Mouse (Mus musculus) thymus, postnatal 36 days (tissue): Measurements from ENCODE around the gene Agap1.
A peak's percentile ranks its signal among the peaks of the same experiment; 100 is the strongest.

ENCODE experiments used
- DNase-seq, 2 experiments: peaks; one replicate each; pipeline ENCODE4 v3.0.0; 2022; ENCODE audit warnings: mixed read lengths in 2 of 2

Gene Agap1

DNA sequence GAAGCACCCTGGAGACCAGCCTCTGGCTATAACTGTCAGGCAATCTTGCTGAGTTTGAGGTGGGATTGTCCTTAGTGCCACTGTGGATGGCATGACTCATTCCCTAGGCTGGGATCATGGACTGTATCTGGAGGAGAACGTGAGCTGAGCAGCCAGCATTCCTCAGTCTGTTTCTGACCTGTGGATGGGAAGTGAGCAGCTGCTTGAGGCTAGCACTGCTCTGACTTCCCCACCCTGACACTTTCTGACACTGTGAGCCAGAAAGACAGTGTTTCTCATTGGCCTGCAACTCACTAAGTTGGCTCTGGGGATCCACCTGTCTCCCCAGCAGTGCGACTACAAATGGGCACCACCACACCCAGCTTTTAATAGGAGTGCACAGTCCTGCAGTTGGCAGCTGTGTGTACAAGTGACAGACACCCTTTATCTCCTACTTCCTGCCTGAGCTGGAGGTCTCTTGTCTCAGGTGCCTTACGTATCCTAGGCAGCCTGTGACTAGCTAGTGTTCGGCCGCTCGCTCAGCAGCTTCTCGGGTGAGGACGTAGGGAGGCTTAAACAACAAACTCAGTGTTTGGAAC is 55.2 kb downstream of the Agap1 start:
- DNase-seq, result no peak

DNA sequence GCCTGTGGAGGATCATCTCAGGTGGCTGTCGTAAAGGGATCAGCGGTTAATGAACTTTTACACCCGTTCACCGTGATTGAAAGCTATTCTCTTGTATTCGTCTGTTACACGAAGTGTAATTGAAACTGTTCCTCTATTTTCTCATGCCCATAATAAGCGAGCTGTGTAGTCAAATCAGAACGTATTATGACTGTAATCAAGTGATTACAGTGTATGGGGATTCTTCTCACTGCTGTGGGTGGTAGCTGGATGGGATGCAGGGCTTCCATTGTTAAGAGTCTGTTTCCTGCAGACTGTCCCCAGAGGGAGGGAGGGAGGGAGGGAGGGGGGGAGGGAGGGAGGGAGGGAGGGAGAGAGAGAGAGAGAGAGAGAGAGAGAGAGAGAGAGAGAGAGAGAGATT is 56.1 kb downstream of the Agap1 start:
- DNase-seq, result no peak

DNA sequence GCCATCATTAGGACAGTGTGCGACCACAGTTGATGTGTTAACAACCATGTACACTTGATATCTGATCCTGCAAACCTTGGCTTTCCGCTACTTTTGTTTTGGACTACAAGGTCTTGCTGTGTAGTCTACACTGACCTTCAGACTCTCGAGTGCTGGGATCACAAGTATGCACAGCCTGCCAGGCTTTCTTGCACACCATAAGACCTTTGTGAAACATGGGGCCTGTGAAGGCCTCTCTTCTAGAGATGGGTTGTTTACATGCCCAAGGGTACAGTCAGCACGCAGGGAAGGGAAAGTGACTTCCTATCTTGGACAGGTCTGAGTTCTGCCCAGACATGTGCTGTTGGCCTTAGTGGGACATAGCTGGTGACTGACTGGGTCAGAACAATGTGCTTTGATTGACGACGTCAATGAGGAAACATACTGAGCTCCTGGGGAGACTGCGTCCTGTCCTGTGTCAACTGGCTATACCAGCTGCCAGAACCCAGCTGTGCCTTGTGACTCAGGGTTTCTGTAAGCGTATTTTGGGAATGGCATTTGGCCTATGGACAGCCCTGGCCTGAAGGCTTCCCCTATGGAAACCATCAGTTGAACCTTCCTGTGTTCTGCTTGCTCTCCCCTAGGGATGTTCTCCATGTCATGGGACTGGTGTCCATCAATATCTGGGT is 59.1 kb downstream of the Agap1 start:
- DNase-seq, result no peak

DNA sequence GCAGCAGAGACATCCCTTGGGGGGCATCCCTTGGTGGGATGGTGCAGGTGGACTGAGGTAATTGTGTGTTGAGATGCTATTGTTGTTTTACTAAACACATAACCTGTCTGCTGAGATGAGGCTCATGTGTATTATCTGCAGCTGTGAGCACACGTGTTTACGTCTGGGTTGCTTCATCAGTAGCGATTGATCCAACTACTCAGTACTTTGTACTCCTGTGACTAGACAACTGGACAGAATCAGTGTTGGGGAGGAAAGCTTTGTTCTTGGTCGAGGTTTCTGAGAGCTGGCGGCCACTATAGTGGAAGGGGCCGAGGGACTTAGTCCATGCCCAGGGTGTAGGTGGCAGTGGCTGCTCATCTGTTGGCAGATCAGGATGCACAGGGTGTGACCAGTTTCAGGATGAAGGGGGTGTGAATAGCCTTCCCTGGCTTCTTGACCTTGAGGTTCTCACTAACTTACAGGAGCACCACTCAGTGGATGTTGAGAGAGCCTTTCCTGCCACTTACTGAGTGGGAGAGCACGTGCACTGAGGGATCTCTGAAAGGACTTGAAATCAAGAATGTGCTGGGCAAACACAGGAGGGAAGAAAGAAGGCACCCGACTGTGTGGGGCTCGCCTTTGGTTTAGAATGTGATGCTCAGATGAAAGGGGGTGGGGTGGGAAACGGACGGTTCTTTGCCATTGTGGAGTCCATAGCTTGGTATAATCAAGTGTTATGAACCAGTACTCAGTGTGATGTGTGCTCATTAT is 61.4 kb downstream of the Agap1 start:
- DNase-seq, result no peak

DNA sequence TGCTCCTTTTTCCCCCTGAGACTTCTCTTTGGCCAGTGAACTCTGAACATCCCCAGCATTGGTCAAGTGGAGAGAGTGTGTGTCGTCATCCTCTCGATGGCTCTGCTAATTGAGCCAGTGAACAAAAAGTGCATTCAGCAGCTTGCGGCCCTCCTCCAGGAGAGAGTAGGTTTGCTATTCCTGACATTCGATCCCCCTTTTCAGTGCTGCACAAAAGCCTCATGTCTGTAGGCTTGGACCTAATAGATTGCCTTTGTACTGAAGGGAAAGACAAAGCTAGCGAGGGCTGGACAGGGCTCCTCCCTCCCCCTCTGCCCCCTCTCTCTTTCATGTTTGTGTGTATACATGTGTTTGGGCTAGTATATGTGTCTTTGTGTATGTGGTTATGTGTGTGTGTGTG is 63.2 kb downstream of the Agap1 start:
- no peak for DNase-seq

DNA sequence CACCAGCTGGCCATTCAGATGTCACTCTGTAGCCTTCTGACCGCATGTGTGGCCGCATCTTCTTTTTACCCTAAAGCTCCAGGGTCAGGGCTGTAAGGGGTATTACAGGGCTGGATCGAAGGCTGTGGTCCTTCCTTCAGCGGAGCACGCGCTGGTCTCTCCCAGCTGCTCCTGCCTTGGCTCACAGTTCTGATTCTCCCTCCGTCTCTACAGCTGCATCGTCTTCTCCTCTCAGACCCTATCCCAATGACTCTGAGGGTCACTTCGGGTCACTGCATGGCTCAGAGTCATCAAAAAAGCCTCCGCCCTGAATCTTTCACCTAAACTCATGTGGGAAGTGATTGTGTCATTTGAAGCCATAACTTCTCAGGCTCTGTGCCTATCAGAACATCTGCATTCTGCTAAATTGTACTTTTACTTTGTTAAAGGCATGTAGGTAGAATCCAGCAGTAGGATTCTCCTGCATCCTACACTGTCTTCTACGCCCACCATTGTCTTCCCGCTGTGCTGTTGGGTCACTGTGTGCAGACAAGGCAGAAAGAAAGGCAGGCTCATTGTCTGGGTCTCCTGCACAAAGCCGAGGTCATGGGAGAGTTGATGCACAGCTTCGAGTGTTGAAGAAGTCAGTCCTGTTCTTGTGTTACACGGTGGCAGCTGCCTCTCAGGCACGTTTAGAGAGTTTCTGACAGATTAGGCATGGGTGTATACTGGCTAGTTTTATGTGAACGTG is 65.5 kb downstream of the Agap1 start:
- no peak for DNase-seq

DNA sequence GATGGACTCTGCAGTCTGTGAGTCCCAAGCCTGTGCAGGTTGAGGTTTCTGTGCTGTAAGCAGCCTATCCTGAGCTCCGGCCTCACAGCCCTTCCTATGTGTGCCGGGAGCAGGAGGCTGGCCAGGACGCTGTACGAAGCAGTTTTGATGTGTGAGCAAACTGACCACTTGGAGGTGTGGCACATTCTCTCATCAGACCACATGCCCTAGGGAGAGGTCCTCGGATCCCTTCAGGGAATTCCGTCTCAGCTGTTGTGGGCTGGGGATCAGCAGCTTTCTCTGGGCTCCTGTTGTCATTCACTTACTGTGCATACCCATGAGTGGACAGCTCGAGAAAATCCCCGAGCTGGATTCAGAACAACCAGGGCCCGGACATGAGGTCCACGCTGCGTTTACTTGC is 66.8 kb downstream of the Agap1 start:
- no peak for DNase-seq

DNA sequence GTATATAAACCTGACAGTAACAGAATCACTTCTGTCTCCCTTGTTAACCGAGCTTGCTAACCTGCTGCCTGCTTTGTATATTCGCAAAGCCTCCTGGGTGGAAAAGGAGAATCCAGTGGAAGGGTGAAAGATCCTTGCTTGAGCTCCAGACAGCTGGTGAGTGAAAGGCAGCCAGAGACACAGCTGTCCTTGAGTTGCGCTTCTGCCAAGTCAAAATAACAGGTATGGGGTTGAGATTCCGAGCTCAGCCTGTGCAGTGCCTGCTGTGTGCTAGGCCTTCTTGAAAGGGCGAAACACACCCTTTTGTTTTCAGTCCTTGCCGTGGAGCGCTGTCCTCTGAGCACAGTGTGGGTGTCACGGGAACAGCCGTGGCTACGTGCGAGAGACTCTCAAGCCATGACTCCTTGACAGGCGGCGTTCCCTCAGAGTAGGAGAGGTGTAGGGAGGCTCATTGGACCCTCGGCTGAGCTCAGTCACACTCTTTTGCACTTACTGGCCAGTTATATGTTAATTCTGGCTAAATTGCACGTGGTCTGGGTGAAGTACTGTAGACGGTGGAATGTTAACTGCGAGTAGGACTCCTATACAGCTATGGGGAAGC is 67.4 kb downstream of the Agap1 start:
- no peak for DNase-seq

DNA sequence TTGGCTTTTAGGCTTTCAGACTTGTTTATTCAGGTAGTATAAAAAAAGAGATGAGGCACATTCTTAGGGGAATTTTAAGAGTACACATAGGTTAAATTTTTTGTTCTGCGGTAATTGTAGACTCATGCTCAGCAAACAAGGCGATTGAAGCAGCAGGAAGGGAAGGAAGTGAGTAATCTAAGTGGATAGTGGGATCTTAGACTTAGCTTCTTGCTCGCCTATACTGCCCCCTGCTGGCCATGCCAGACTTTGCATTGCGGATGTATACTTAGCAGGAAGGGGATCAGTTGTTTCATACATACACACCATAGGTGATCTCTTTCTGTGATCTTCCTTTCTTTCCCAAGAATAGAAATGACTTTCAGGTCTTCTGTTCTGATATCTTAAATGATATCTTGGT is 69.8 kb downstream of the Agap1 start:
- peak; percentile 56 to 69 for DNase-seq

DNA sequence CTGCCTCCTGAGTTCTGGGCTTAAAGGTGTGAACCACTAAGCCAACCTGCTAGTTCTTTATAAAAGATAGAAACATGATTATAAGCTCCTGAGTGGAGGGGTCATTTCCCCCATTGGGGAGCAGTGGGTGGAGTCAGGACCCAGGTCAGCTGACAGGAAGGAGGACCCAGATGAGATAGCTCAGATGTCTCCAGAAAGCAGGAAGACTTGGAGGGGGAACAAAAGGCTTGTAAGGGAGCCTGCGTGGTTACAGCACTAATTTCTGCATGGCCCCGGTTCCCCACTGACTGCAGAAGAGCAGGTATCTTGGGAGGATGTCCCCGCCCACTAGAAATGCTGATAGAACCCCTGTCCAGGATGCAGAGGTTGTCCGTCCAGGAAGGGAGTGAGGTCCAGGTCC is 70.4 kb downstream of the Agap1 start:
- DNase-seq, result no peak

DNA sequence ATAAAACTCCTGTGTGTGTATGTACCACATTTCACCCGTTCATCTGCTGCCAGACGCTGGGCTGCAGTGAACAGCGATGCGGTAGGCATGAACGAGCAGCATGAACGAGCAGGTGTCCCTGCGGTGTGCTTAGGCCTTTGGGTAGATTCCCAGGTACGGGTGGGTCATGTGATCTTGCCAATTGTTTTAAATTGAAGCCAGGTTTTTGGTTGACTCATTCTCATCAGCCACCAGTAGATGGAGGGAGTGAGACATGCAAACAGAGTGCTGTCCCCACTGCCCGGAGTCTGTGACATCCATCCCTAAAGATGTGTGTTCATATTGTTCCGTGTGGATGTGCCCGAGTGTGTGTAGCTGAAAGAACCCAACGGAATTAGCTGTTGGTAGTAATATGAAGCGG is 71.2 kb downstream of the Agap1 start:
- DNase-seq, result no peak

DNA sequence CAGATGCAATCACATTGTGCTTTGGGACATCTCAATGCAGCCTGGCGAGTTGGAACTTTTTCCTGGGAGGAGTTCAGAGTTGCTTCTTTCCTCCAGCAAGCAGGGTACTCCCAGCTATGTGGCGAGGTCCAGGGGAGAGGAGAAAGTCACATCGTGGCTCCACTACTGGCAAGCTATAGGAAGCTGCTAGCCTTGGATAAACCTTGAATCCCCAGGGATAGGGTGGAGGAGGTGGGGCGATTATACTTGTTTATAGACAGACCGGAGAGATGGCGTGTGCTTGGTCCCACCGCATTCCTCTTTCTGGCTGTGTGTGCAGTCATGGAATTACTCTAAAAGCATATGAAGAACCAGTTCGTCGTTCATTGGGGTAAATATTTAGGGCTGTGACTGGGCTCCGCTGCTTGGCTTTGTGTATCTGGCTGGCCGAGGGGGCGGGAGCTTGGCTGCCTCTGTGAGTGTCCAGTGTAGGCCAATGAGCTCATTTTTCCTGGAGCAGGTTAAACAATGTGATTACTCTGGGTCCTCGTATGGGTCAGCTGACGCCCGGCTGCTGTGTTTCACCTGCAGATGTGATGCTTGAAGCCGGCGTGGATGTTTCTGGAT is 74.2 kb downstream of the Agap1 start:
- no peak for DNase-seq

DNA sequence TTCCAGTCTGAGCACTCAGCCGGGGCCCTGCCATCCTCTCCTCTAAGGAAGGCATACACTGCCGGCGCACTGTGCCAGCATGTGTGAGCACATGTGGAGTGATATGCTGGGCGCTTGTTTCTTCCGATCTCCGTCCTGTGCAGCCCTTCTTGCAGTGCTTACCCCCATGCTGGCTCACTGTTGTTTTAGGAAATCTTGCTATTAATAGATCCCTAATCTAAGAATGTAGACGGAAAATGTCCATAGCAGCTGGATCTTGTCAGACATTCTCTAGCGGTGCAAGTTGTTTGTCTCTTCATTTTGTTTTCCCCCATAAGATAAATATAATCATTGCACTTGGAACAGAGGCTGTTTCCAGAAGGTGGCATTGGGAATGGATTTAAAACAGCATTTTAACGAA is 79.1 kb downstream of the Agap1 start:
- no peak for DNase-seq

DNA sequence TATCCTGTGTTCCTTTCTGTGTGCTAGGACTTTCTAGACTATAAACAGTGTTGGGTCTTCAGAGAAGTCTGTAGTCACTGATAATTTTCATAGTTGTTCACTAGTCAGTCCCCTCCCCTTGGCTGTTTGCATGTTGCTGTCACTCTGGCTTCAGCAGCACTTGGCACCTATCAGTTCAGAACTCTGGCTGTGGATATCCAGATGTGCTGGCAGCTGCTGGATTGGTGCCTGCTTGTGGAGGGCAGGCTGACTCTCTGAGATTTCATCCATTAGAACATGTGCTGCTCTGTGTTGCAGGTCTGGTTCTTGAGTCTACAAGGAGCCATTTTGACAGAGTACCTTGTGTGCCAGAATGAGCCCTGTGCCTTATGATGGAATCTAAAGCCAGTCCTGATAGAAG is 80.6 kb downstream of the Agap1 start:
- no peak for DNase-seq

DNA sequence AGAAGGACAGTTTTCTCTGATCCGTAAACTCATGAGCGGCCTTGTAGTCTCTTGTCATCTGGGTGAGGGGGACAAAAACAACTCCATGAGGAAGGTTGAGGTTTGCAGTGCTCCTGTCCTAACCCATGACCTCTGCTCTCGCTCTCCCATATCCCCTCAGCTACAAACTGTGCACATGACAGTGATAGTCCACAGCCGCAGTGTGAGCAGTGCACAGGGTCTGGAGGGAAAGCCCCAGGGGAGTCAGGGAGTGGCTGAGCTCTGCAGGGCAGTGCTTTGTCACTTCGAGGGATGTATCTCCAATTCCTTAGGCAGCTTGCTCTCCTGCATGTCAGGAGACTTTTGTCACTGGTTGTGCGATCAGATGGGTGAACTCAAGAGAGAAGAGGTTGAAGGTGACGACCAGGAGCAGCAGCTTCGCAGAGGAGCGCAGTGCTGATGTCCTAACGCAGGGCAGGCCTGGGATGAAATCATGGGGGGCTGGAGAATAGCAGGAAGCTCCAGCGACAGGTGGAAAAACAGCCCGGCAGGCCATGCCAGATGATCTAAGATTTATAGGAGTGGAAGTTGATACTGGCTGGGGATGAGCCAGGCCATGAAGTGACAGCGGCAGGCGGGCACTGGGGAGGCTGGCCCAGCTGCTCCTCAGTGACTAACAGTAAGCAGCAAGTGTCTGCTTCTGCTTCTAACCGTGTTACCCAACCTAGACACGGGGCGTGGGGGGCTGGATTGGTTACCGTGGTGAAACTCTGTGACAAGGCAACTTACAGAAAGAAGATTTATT is 83.7 kb downstream of the Agap1 start:
- no peak for DNase-seq

DNA sequence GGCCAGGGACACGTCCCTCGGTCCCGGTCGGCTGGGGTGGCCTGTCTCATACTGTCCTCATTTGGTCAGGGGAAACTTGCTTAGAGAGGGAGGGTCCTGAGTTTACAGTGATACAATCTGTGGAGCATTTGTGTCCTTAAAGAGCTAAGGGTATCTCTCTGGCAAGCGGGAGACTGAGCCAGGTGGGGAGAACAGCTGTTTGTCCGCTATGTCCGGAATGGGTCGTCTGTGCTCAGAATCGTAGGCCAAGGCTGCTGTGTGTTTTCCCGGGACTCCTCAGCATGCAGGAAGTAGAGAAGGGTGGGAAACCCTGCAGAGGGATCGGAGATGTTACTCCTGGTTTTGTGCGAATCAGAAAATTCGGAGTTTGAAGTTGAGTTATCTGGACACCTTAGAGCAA is 84.5 kb downstream of the Agap1 start:
- DNase-seq, result no peak

DNA sequence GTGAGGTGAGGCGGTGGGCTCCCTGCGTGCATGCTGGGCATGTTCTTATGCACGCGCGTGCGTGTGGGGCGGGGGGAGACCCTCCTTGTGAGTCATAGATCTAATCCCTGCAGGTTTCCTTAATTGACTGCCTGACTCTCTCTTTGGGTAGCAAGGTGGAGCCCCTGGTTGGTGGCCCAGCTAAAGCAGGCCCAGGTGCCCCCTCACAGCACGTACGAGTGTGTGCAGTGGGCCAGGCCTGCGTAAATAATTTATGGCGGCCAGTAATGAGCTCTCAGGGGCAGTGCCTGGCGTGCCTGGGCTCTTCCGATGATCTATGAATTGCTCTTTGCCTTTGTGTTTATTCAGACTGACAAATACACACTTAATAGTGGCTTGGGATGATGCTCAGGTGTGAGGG is 86.5 kb downstream of the Agap1 start:
- no peak for DNase-seq

DNA sequence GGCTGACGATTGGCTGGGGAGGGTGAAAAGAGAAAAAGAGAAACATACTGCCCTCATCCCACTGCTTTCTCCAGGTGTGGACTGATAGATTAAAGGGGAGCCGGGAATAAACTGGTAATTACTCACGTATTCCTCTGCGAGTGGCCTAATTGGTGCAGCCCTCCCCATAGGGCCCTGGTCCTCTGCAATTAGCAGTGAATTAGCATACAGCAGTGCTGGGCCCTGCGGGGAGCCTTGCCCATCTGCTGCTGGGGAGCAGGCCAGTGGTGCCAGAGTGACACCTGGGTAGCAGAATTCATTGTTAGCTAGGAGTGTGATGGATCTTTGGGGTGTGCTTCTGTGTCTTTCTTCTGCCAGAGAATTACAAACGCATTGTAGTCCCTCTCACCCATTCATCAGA is 87.9 kb downstream of the Agap1 start:
- no peak for DNase-seq

DNA sequence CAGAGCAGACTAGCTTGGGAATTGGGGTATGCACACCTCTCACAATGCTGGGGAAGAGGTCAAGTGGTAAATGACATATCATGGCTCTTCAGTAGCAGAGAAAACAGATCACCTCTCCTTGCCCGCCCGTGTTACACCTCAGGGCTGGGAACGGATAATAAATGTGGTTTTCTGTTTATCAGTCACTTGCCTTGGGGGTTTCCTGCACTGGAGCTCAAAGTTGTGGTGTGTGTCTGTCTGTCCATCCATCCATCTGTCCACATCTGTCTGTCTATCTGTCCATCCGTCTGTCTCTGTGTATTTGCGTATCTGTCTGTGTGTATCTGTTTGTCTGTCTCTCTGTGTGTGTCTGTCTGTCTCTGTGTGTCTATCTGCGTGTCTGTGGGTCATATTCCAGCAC is 88.7 kb downstream of the Agap1 start:
- DNase-seq, result no peak

DNA sequence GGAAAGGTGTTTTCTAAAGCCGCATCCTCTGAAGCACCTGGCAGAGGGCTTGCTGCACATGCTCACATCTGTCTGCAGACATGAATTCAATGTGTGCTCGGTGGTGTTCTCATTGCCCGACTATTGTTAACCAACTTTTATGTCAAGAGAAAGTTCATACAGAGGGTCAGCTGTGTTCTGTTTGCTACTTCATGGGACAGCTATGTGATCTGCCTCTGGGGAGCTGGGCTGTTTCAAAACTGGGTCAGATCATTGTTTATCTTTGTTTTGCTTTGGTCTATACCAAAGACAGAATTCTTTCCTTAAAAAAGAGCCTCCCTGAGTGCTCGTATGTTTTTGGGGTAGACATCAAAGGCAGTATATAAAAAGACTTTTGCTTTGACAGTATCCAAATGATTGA is 89.5 kb downstream of the Agap1 start:
- no peak for DNase-seq

DNA sequence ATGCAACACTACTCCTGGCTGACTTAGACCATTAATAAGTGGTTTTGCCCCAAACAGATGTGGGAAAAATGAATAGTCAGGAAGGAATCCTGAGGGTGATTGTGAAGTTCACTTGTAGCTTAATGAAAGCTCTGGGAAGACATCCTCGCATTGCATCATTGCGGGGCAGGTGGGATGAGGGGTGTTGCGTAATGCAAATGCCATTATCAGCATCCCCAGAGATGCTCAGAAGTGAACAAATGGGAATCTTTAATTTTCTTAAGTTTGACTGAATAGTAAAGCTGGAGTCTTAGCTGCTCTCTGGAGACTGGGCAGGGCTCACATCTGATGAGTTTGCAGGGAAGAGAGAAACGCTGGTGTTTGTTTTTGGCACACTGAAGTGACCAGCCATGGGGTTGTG is 90.5 kb downstream of the Agap1 start:
- no peak for DNase-seq
